Mouse (Mus musculus) brain, embryonic 14.5 days (tissue): Measurements from ENCODE around the gene Gm8947.

Experiments
- CTCF ChIP-seq: fragments of 200-500 bp; IDR thresholded peaks from 2 replicates; pipeline ENCODE4 v1.5.1; 2012; ENCODE audit warnings: inconsistent platforms, mild to moderate bottlenecking, moderate library complexity, borderline replicate concordance; ENCODE audit not compliant: insufficient read depth, insufficient read length; ENCODE audit errors: extremely low read depth
- POLR2A ChIP-seq: fragments of 200-500 bp; IDR thresholded peaks from 2 replicates; pipeline ENCODE4 v1.6.1; 2012; ENCODE audit warnings: mild to moderate bottlenecking, inconsistent platforms, borderline replicate concordance; ENCODE audit not compliant: poor library complexity, insufficient read depth, insufficient read length, severe bottlenecking; ENCODE audit errors: extremely low read depth

GRCm38 (mm10) chr1:151177937-151178271, 14.3 kb upstream of the Gm8947 start:
- no peak for TF ChIP-seq CTCF
- no peak for TF ChIP-seq POLR2A
